Mouse (Mus musculus) intestine, embryonic 16.5 days (tissue): ENCODE results near the gene Olfr551. TPM values are rescaled to one million over a fixed set of nuclear protein-coding genes. Genes with fewer than 3 reads are reported as not detected.

ENCODE experiments used
- ATAC-seq: fragments of 200-750 bp; cut with Nextera tagmentation; 2 replicates; pipeline ENCODE4 v1.8.0; 2017; ENCODE audit warnings: moderate TSS enrichment, moderate library complexity
- H3K27ac ChIP-seq: fragments of 300-500 bp; sonication (generic); 2 replicates; pipeline ENCODE4 v1.5.1; 2014; ENCODE audit warnings: mild to moderate bottlenecking, low read length
- H3K27me3 ChIP-seq: fragments of 300-500 bp; sonication (generic); replicated peaks from 2 replicates; pipeline ENCODE4 v1.6.1; 2014; ENCODE audit warnings: low read length, control low read depth, mixed read lengths; ENCODE audit not compliant: control insufficient read depth, insufficient read depth
- H3K36me3 ChIP-seq: fragments of 300-500 bp; sonication (generic); 2 replicates; pipeline ENCODE4 v1.6.1; 2014; ENCODE audit warnings: low read length, control low read depth; ENCODE audit not compliant: control insufficient read depth, insufficient read depth
- H3K4me1 ChIP-seq: fragments of 300-500 bp; sonication (generic); 2 replicates; pipeline ENCODE4 v1.6.1; 2014; ENCODE audit warnings: low read length, control low read depth, mixed read lengths; ENCODE audit not compliant: control insufficient read depth, insufficient read depth
- H3K4me2 ChIP-seq: fragments of 300-500 bp; sonication (generic); 2 replicates; pipeline ENCODE4 v1.6.1; 2014; ENCODE audit warnings: low read depth, low read length, control low read depth
- H3K4me3 ChIP-seq: fragments of 300-500 bp; sonication (generic); 2 replicates; pipeline ENCODE4 v1.5.1; 2014; ENCODE audit warnings: mild to moderate bottlenecking, low read length
- H3K9ac ChIP-seq: fragments of 300-500 bp; sonication (generic); 2 replicates; pipeline ENCODE4 v1.6.1; 2014; ENCODE audit warnings: low read depth, low read length
- H3K9me3 ChIP-seq: fragments of 300-500 bp; sonication (generic); 2 replicates; pipeline ENCODE4 v1.6.1; 2016; ENCODE audit warnings: low read length, control low read depth; ENCODE audit not compliant: control insufficient read depth
- WGBS: fragments of 180-500 bp; shearing (Covaris S2); extraction: QIAGEN DNeasy Blood & Tissue Kit; methylation state at CpG from one replicate; pipeline ENCODE4 v1.1.7; 2014; 5-methylcytosine and 5-hydroxymethylcytosine counted together
- polyA plus RNA-seq: library from polyadenylated mRNA; unstranded; fragments of >200 nt; fragmentation: Nextera tagmentation; extraction: Ambion mirVana; gene quantifications from 2 replicates; pipeline ENCODE4 v1.2.1, GENCODE M21; 2015

The Olfr551 gene
- polyA plus RNA-seq, 1 experiment from 2014 or later = not detected

GRCm38 (mm10) chr7:102571142-102571541 lies 20.5 kb downstream of the Olfr551 start, which contains the start of gene Olfr550:
Olfr550 (plus strand) TSS chr7:102571442.
- 88% methylated on average over 8 of the region's 8 CpGs for WGBS
- no peaks in the 10 kb centered on the region for H3K27me3 ChIP-seq
- H3K36me3 ChIP-seq = no peaks in the 10 kb centered on the region
- ATAC-seq = no peak
- H3K27ac ChIP-seq = no peak within 1 kb of the TSS
- no peak within 1 kb of the TSS for H3K4me2 ChIP-seq
- H3K9me3 ChIP-seq = no peaks in the 10 kb centered on the region
- H3K4me3 ChIP-seq = no peak within 1 kb of the TSS
- no peaks in the 10 kb centered on the region for H3K4me1 ChIP-seq
- H3K9ac ChIP-seq = no peak within 1 kb of the TSS

DNA sequence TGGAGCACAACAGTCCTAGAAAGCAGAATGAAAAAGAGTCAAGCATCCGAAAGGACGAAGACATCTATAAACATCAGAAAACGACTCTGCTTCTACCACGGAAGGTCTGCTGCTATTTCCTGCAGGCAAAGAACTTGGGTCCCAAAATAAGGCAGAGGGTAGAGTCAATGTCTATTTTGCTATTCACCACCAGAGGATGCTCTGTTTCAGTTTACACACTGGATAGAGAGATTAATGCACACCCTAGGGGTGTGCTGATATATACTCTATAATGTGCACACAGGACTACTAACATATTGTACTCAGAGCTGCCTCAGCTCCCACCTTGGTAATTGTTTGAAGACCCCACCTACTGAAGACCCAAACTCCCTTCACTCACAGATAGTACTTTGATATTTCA lies 25.5 kb downstream of the Olfr551 start:
- H3K4me2 ChIP-seq = no peak overlapping the region
- no peaks in the 10 kb centered on the region for H3K36me3 ChIP-seq
- whole genome bisulfite sequencing = 91% methylated on average over 4 of the region's 4 CpGs
- H3K9me3 ChIP-seq = no peaks in the 10 kb centered on the region
- no peak overlapping the region for H3K27ac ChIP-seq
- H3K4me3 ChIP-seq = no peak overlapping the region
- H3K4me1 ChIP-seq = 0 out of 2 replicates have a peak, but pooled peaks cover 6% of the 10 kb centered on the region
- no peak for ATAC-seq
- no peaks in the 10 kb centered on the region for H3K27me3 ChIP-seq
- H3K9ac ChIP-seq = no peak overlapping the region

- 0 out of 2 replicates have a peak, but pooled peaks cover 6% of the 10 kb centered on the region for H3K4me1 ChIP-seq
- no peak within 1 kb of the TSS for H3K27ac ChIP-seq
- peak within 1 kb of the TSS; percentile 78 for H3K9ac ChIP-seq
- no peaks in the 10 kb centered on the region for H3K27me3 ChIP-seq
- peak within 1 kb of the TSS; percentile 70 for H3K4me3 ChIP-seq
- no peaks in the 10 kb centered on the region for H3K36me3 ChIP-seq
- WGBS = 14% methylated on average over 10 of the region's 10 CpGs
- ATAC-seq = peak; percentile 100
- H3K9me3 ChIP-seq = no peaks in the 10 kb centered on the region
- peak within 1 kb of the TSS; percentile 85 for H3K4me2 ChIP-seq
Measured at GRCm38 (mm10) chr7:102564999-102565997, 26.4 kb downstream of the Olfr551 start, which contains the start of gene Trim21. Trim21 (minus strand) TSS chr7:102565486.

GRCm38 (mm10) chr7:102553279-102553678 lies 38.4 kb downstream of the Olfr551 start:
- Histone ChIP-seq H3K9ac (no peak overlapping the region), H3K27me3 (no peaks in the 10 kb centered on the region), H3K4me2 (no peak overlapping the region), H3K4me1 (no peaks in the 10 kb centered on the region), H3K9me3 (no peaks in the 10 kb centered on the region), H3K4me3 (no peak overlapping the region), H3K36me3 (no peaks in the 10 kb centered on the region), H3K27ac (no peak overlapping the region)
- 84% methylated on average over 3 of the region's 3 CpGs for WGBS
- no peak for ATAC-seq

- Histone ChIP-seq H3K27me3 (no peaks in the 10 kb centered on the region), H3K36me3 (no peaks in the 10 kb centered on the region), H3K9me3 (no peaks in the 10 kb centered on the region), H3K4me2 (no peak within 1 kb of the TSS), H3K9ac (no peak within 1 kb of the TSS), H3K27ac (no peak within 1 kb of the TSS), H3K4me1 (no peaks in the 10 kb centered on the region), H3K4me3 (no peak within 1 kb of the TSS)
- ATAC-seq = no peak
- 85% methylated on average over 3 of the region's 3 CpGs for WGBS
Measured at GRCm38 (mm10) chr7:102549570-102549969, 42.1 kb downstream of the Olfr551 start, which contains the start of gene Olfr549. Olfr549 (plus strand) TSS chr7:102549870.

DNA sequence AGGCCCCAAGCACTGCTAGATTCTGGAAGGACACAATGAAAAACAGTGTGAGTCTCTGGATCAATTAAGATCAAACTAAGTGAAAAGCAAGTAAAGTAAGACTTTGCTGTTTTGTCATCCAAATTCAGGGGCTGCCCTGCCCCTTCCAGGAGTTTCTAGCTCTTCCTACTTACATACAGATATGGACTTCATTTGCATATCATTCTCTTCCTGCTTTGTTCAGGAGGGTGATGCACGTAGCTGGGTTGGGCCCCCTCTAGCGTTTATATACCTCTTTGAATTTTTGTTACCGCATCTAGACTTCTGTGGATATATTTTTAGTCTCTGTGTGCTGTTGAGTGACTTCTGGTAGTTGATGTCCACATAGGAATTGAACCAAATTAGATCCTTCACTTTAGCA lies 50.4 kb downstream of the Olfr551 start:
- Histone ChIP-seq H3K27me3 (no peaks in the 10 kb centered on the region), H3K36me3 (no peaks in the 10 kb centered on the region), H3K27ac (no peak overlapping the region), H3K4me1 (no peaks in the 10 kb centered on the region), H3K4me3 (no peak overlapping the region), H3K9me3 (no peaks in the 10 kb centered on the region), H3K9ac (no peak overlapping the region), H3K4me2 (no peak overlapping the region)
- WGBS = 64% methylated on average over 3 of the region's 3 CpGs
- ATAC-seq = no peak

DNA sequence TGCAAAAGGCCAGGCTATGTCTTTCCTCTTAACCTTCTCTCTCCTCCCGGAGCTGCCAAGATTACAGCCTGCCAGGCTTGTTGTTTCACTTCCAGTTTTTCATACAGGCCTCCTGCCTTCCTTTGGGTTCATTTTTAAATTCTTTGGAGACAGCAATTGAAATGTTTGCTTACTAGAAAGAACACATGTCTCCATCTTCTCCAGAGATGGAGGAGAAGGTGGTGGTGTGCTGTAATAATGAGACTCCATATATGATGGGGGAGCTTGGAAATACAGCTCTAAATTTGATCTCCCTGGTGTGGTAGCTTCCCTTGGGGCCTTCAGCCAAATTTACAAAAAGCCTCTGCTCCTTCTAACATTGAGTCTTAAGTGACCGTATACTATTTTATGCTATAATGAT lies 51.1 kb downstream of the Olfr551 start, which contains the start of gene Olfr548-ps1:
Gene Olfr548-ps1, plus strand, starts transcription at position 301 of the 400 bp plus-strand sequence.
- Histone ChIP-seq H3K4me1 (no peaks in the 10 kb centered on the region), H3K4me3 (no peak within 1 kb of the TSS), H3K9me3 (no peaks in the 10 kb centered on the region), H3K4me2 (no peak within 1 kb of the TSS), H3K9ac (no peak within 1 kb of the TSS), H3K27ac (no peak within 1 kb of the TSS), H3K36me3 (no peaks in the 10 kb centered on the region), H3K27me3 (no peaks in the 10 kb centered on the region)
- 83% methylated on average over 2 of the region's 2 CpGs for WGBS
- no peak for ATAC-seq

GRCm38 (mm10) chr7:102534449-102534848 lies 57.2 kb downstream of the Olfr551 start, which contains the start of gene Olfr547:
Olfr547 (plus strand) TSS chr7:102534749.
- Histone ChIP-seq H3K27ac (no peak within 1 kb of the TSS), H3K9ac (no peak within 1 kb of the TSS), H3K4me2 (no peak within 1 kb of the TSS), H3K4me3 (no peak within 1 kb of the TSS), H3K27me3 (no peaks in the 10 kb centered on the region), H3K4me1 (no peaks in the 10 kb centered on the region), H3K9me3 (no peaks in the 10 kb centered on the region), H3K36me3 (no peaks in the 10 kb centered on the region)
- WGBS = 78% methylated on average over 1 of the region's 1 CpGs
- ATAC-seq = no peak
